Mouse (Mus musculus) layer of hippocampus, adult 18-20 months (tissue): Measurements from ENCODE around the gene Lypla2. TPM values are rescaled to one million over a fixed set of nuclear protein-coding genes. Genes with fewer than 3 reads are reported as not detected.
A peak's percentile ranks its signal among the peaks of the same experiment; 100 is the strongest.

Experiments
- DNase-seq, 2 experiments: peaks; one replicate each; pipeline ENCODE4 v3.0.0; 2022; ENCODE audit warnings: low spot score in 2 of 2
- total RNA-seq, 2 experiments: library from RNA; stranded (reverse); gene quantifications; 2 replicates each; pipeline ENCODE4 v1.2.3; 2021

Gene Lypla2
- total RNA-seq, 2 experiments from 2014 or later, result 99.7 to 102 TPM

GRCm38 (mm10) chr4:135921257-135922120 is 50.9 kb downstream of the Lypla2 start:
- DNase-seq, result no peak

GRCm38 (mm10) chr4:135920304-135921241 is 51.9 kb downstream of the Lypla2 start, which contains the start of gene Fuca1:
Gene Fuca1, plus strand, starts transcription at chr4:135920735.
- DNase-seq, result peak; percentile 94 to 98

GRCm38 (mm10) chr4:135919280-135919639 is 53.2 kb downstream of the Lypla2 start:
- no peak for DNase-seq

GRCm38 (mm10) chr4:135918635-135919279 is 53.7 kb downstream of the Lypla2 start:
- DNase-seq, result no peak

Other genes with a start within 250 kb of the Lypla2 start
- not detected for gene Il22ra1, start 244.5 kb downstream of the Lypla2 start, total RNA-seq
- gene Myom3, start 212.9 kb downstream of the Lypla2 start, total RNA-seq, result under 1 TPM; 0.27 to 0.38 TPM
- gene Srsf10, start 116.9 kb downstream of the Lypla2 start, total RNA-seq, result 10 to 100 TPM; 83.8 to 87.8 TPM
- 10 to 100 TPM; 50.5 to 53.0 TPM for gene Pnrc2, start 98.8 kb downstream of the Lypla2 start, total RNA-seq
- gene Cnr2, start 77.2 kb downstream of the Lypla2 start, total RNA-seq, result under 1 TPM in 1 of 2 experiments, not detected in 1; 0.08 TPM
- gene Fuca1, start 51.9 kb downstream of the Lypla2 start, total RNA-seq, result 10 to 100 TPM; 44.2 to 47.1 TPM
- gene Hmgcl, start 26.2 kb downstream of the Lypla2 start, total RNA-seq, result 10 to 100 TPM; 34.6 to 36.9 TPM
- gene Gale, start 8.9 kb downstream of the Lypla2 start, total RNA-seq, result 10 to 100 TPM; 19.6 to 20.9 TPM
- 10 to 100 TPM; 88.9 to 93.4 TPM for gene Pithd1, start 14.6 kb upstream of the Lypla2 start, total RNA-seq
- 10 to 100 TPM; 28.6 to 29.3 TPM for gene Eloa, start 49.1 kb upstream of the Lypla2 start, total RNA-seq
- 100 to 1,000 TPM; 306 to 330 TPM for gene Rpl11, start 80.8 kb upstream of the Lypla2 start, total RNA-seq
- gene Id3, start 170.9 kb upstream of the Lypla2 start, total RNA-seq, result 10 to 100 TPM; 30.0 to 35.1 TPM
- gene E2f2, start 199.8 kb upstream of the Lypla2 start, total RNA-seq, result under 1 TPM; 0.36 to 0.84 TPM
- gene Asap3, start 233.7 kb upstream of the Lypla2 start, total RNA-seq, result 1 to 10 TPM; 2.2 to 2.6 TPM